Comparison of ENCODE assay signal across 16 mouse cellular contexts in the genomic region with DNA sequence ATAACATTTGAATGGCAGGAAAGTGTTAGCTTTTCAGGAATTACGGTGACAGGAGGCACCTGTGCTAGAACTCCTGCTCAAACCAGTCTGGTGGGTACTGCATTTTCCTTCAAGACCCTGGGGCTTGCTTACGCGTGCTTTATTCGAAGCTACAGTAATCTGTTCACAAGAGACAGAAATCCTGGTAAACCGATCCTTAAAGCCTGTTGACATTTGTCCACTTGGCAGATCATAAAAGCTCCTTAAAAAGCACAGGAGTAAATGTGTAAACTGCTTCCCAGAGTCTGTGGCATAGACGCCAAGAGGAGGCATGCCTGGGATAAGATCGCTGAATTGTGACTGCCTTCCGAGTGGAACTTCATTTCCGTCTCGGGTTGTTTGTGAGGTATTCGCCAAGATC.
DNase-seq lines count a peak whose midpoint lies in the region; ATAC-seq and TF ChIP-seq lines count a peak whose summit lies in the region.
"Had no signal": no experiment of that assay in that cellular context is flagged by ENCODE, and none has a peak within 500 bp of the region (broad histone marks: within the 10 kb centered on the region; RNA-seq: fewer than 3 reads in every experiment).

No protein-coding gene starts in this region.

- TF ChIP-seq CTCF in liver, adult 2 months (IDR thresholded peaks at IDR 0.05; ENCODE audit: low read depth, low read length), result no peak
- no peak for TF ChIP-seq CTCF in liver, postnatal 0 days (IDR thresholded peaks at IDR 0.05; ENCODE audit: low read depth)
- no peak for TF ChIP-seq CTCF in stomach, postnatal 0 days (IDR thresholded peaks at IDR 0.05; ENCODE audit: low read depth)

- no peak overlapping the region for H3K4me2 ChIP-seq in liver, postnatal 0 days (ENCODE audit: low read depth, low read length)
- peak overlapping the region; percentile 36 for H3K4me2 ChIP-seq in kidney, embryonic 15.5 days
- H3K4me2 ChIP-seq in limb, embryonic 13.5 days (replicated peaks), result peak overlapping the region; percentile 34; the same call in 1 of the 2 replicates
- no peak overlapping the region for H3K4me2 ChIP-seq in stomach, postnatal 0 days (replicated peaks; ENCODE audit: low read depth)
- H3K4me2 ChIP-seq: heart, embryonic 12.5 days; liver, embryonic 15.5 days; midbrain, embryonic 15.5 days had no signal

- H3K9me3 ChIP-seq in liver, postnatal 0 days (ENCODE audit: low read length), result no peaks in the 10 kb centered on the region
- no peaks in the 10 kb centered on the region for H3K9me3 ChIP-seq in kidney, embryonic 15.5 days (replicated peaks)
- H3K9me3 ChIP-seq in limb, embryonic 13.5 days, result no peaks in the 10 kb centered on the region
- H3K9me3 ChIP-seq in stomach, postnatal 0 days (ENCODE audit: control insufficient read depth, low read length), result no peaks in the 10 kb centered on the region
- H3K9me3 ChIP-seq: heart, embryonic 12.5 days; liver, embryonic 15.5 days; midbrain, embryonic 15.5 days had no signal

- peaks cover 11% of the 10 kb centered on the region for H3K4me1 ChIP-seq in liver, adult 2 months (ENCODE audit: control insufficient read depth, insufficient read depth, low read length)
- no peaks in the 10 kb centered on the region for H3K4me1 ChIP-seq in liver, postnatal 0 days (ENCODE audit: insufficient read depth)
- peaks cover 31% of the 10 kb centered on the region for H3K4me1 ChIP-seq in kidney, embryonic 15.5 days
- H3K4me1 ChIP-seq in limb, embryonic 13.5 days, result 0 out of 2 replicates have a peak, but pooled peaks cover 10% of the 10 kb centered on the region
- no peaks in the 10 kb centered on the region for H3K4me1 ChIP-seq in stomach, postnatal 0 days (replicated peaks; ENCODE audit: control insufficient read depth, insufficient read depth)
- H3K4me1 ChIP-seq: heart, embryonic 12.5 days; liver, embryonic 15.5 days; midbrain, embryonic 15.5 days had no signal

- H3K9ac ChIP-seq in liver, adult 2 months (ENCODE audit: low read depth, low read length), result no peak overlapping the region; the same call in 1 of the 2 replicates
- H3K9ac ChIP-seq in liver, postnatal 0 days (replicated peaks), result no peak overlapping the region
- H3K9ac ChIP-seq in kidney, embryonic 15.5 days, result no peak overlapping the region
- no peak overlapping the region for H3K9ac ChIP-seq in limb, embryonic 13.5 days
- no peak overlapping the region for H3K9ac ChIP-seq in stomach, postnatal 0 days (ENCODE audit: low read length)
- H3K9ac ChIP-seq: heart, embryonic 12.5 days; liver, embryonic 15.5 days; midbrain, embryonic 15.5 days had no signal

- no peaks in the 10 kb centered on the region for H3K36me3 ChIP-seq in liver, adult 2 months (ENCODE audit: control insufficient read depth, insufficient read depth, low read length)
- no peaks in the 10 kb centered on the region for H3K36me3 ChIP-seq in liver, postnatal 0 days (replicated peaks; ENCODE audit: insufficient read depth, low read length)
- no peaks in the 10 kb centered on the region for H3K36me3 ChIP-seq in kidney, embryonic 15.5 days
- H3K36me3 ChIP-seq in limb, embryonic 13.5 days, result no peaks in the 10 kb centered on the region
- H3K36me3 ChIP-seq in stomach, postnatal 0 days (ENCODE audit: control insufficient read depth, insufficient read depth, low read length), result no peaks in the 10 kb centered on the region
- H3K36me3 ChIP-seq: heart, embryonic 12.5 days; liver, embryonic 15.5 days; midbrain, embryonic 15.5 days had no signal

- WGBS in liver, adult 2 months, result 40% methylated on average over 11 of the region's 11 CpGs
- WGBS in liver, postnatal 0 days (ENCODE audit: insufficient replicate concordance), result 80% methylated on average over 11 of the region's 11 CpGs
- WGBS in kidney, embryonic 15.5 days, result 34% methylated on average over 11 of the region's 11 CpGs
- 36% methylated on average over 11 of the region's 11 CpGs for WGBS in limb, embryonic 13.5 days
- WGBS in stomach, postnatal 0 days, result 55% methylated on average over 11 of the region's 11 CpGs

- TF ChIP-seq POLR2A in liver, adult 2 months (IDR thresholded peaks at IDR 0.05; ENCODE audit: extremely low read depth, insufficient read depth, low read length), result no peak

- H3K4me3 ChIP-seq in liver, adult 2 months (ENCODE audit: insufficient read depth, low read depth, low read length), result peak overlapping the region; percentile 29
- no peak overlapping the region for H3K4me3 ChIP-seq in liver, postnatal 0 days (ENCODE audit: low read depth, low read length)
- H3K4me3 ChIP-seq in kidney, embryonic 15.5 days (replicated peaks), result no peak overlapping the region
- no peak overlapping the region for H3K4me3 ChIP-seq in limb, embryonic 13.5 days
- no peak overlapping the region for H3K4me3 ChIP-seq in stomach, postnatal 0 days (ENCODE audit: low read depth, low read length)
- H3K4me3 ChIP-seq: erythroblast, embryonic 14.5 days; heart, embryonic 12.5 days; liver, embryonic 15.5 days; midbrain, embryonic 15.5 days had no signal

- no peak for ATAC-seq in liver, postnatal 0 days
- ATAC-seq in kidney, embryonic 15.5 days (replicated peaks; ENCODE audit: low FRiP score), result peak; percentile 87
- ATAC-seq in limb, embryonic 13.5 days (ENCODE audit: low FRiP score, low read depth), result peak; percentile 28; the same call in 1 of the 2 replicates
- no peak for ATAC-seq in stomach, postnatal 0 days (ENCODE audit: low FRiP score, low TSS enrichment)
- ATAC-seq: forebrain, embryonic 14.5 days; hindbrain, postnatal 0 days; midbrain, embryonic 15.5 days had no signal

- TF ChIP-seq EP300 in liver, postnatal 0 days (IDR thresholded peaks at IDR 0.05; ENCODE audit: low read depth), result no peak
- TF ChIP-seq EP300 in stomach, postnatal 0 days (optimal IDR thresholded peaks at IDR 0.05), result no peak

- no peaks in the 10 kb centered on the region for H3K79me2 ChIP-seq in liver, adult 2 months (ENCODE audit: control insufficient read depth, insufficient read depth, low read length)

- peak; percentile 92 for DNase-seq in liver, adult 2 months (ENCODE audit: extremely low read depth, low read depth, low spot score)
- no peak for DNase-seq in liver, postnatal 0 days
- peak; percentile 78 for DNase-seq in kidney, adult 11 months
- no peak for DNase-seq in stomach, postnatal 0 days (ENCODE audit: low spot score)
- no peak for DNase-seq in layer of hippocampus, adult 9-10 months (ENCODE audit: low spot score)
- DNase-seq: cerebellum, adult 8-10 months; heart, postnatal 36 days; thymus, adult 18-20 months had no signal

- H3K27ac ChIP-seq in liver, adult 2 months (replicated peaks; ENCODE audit: insufficient read depth, low read depth, low read length), result peak overlapping the region; percentile 77
- no peak overlapping the region for H3K27ac ChIP-seq in liver, postnatal 0 days (ENCODE audit: low read depth)
- peak overlapping the region; percentile 89 for H3K27ac ChIP-seq in kidney, embryonic 15.5 days
- no peak overlapping the region for H3K27ac ChIP-seq in limb, embryonic 13.5 days
- H3K27ac ChIP-seq in stomach, postnatal 0 days (replicated peaks), result no peak overlapping the region
- H3K27ac ChIP-seq: liver, embryonic 15.5 days; midbrain, embryonic 15.5 days had no signal

- no peaks in the 10 kb centered on the region for H3K27me3 ChIP-seq in liver, adult 2 months (ENCODE audit: control insufficient read depth, insufficient read depth, low read length)
- H3K27me3 ChIP-seq in liver, postnatal 0 days (ENCODE audit: insufficient read depth, low read length), result no peaks in the 10 kb centered on the region
- H3K27me3 ChIP-seq in kidney, embryonic 15.5 days, result no peaks in the 10 kb centered on the region
- H3K27me3 ChIP-seq in limb, embryonic 13.5 days, result no peaks in the 10 kb centered on the region
- H3K27me3 ChIP-seq in stomach, postnatal 0 days (ENCODE audit: control insufficient read depth, insufficient read depth, low read length), result no peaks in the 10 kb centered on the region
- H3K27me3 ChIP-seq: heart, embryonic 12.5 days; liver, embryonic 15.5 days had no signal

Comparison
In these comparisons a context has a peak if more than half of its experiments do, and no peak if none do; other contexts are left out.
1. DNase-seq: peak in liver, adult 2 months (single experiment) and kidney, adult 11 months (single experiment); none in liver, postnatal 0 days (single experiment), stomach, postnatal 0 days (single experiment) and layer of hippocampus, adult 9-10 months (single experiment).
2. H3K27ac ChIP-seq: peak in liver, adult 2 months (single experiment) and kidney, embryonic 15.5 days (single experiment); none in liver, postnatal 0 days (single experiment), limb, embryonic 13.5 days (single experiment) and stomach, postnatal 0 days (single experiment).
3. ATAC-seq: peak in kidney, embryonic 15.5 days (single experiment) and limb, embryonic 13.5 days (single experiment); none in liver, postnatal 0 days (single experiment) and stomach, postnatal 0 days (single experiment).
4. H3K4me2 ChIP-seq: peak in kidney, embryonic 15.5 days (single experiment) and limb, embryonic 13.5 days (single experiment); none in liver, postnatal 0 days (single experiment) and stomach, postnatal 0 days (single experiment).